1 mouse cellular context compared by ENCODE assay signal in the genomic region with DNA sequence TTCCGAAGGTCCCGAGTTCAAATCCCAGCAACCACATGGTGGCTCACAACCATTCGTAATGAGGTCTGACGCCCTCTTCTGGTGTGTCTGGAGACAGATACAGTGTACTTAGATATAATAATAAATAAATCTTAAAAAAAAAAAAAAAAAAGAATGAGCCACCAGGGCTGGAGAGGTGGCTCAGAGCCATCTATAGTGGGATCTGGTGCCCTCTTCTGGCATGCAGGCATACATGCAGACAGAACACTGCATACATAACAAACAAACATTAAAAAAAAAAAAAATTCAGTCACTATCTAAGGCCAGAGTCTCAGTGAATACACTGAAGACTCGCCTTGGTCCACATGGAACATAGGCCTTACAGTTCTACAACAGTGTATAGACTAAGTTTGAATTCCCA.
TF ChIP-seq lines count a peak whose summit lies in the region.

No protein-coding gene starts in this region.

TF ChIP-seq in MEL, 35 proteins besides CTCF, POLR2A, EP300 and RAD21:
- TF ChIP-seq ZNF384 (IDR thresholded peaks at IDR 0.05; ENCODE audit: low read depth, low read length) = peak; percentile 96
- no peak for TF ChIP-seq MYB (IDR thresholded peaks at IDR 0.05; ENCODE audit: low read depth, low read length)
- no peak for TF ChIP-seq JUND (IDR thresholded peaks at IDR 0.05; ENCODE audit: low read depth, low read length)
- no peak for TF ChIP-seq ZMIZ1 (IDR thresholded peaks at IDR 0.05; ENCODE audit: low read depth, low read length)
- TF ChIP-seq SMC3 (IDR thresholded peaks at IDR 0.05; ENCODE audit: low read depth, low read length) = peak; percentile 72
- 0 out of 2 replicates have a peak, but pooled peaks have one; percentile 50 for TF ChIP-seq MYC (IDR thresholded peaks at IDR 0.05; ENCODE audit: low read depth, low read length)
- TF ChIP-seq POLR2AphosphoS2 (IDR thresholded peaks at IDR 0.05; ENCODE audit: low read length) = no peak
- no peak for TF ChIP-seq USF1 (IDR thresholded peaks at IDR 0.05; ENCODE audit: low read depth, low read length)
- TF ChIP-seq SIN3A (IDR thresholded peaks at IDR 0.05; ENCODE audit: low read length) = peak; percentile 46; the same call in 1 of the 2 replicates
- TF ChIP-seq ZC3H11A (IDR thresholded peaks at IDR 0.05; ENCODE audit: low read depth, low read length) = peak; percentile 55
- TF ChIP-seq MAZ (IDR thresholded peaks at IDR 0.05; ENCODE audit: low read depth, low read length) = no peak
- no peak for TF ChIP-seq MXI1 (IDR thresholded peaks at IDR 0.05; ENCODE audit: low read depth, low read length)
- TF ChIP-seq E2F4 (IDR thresholded peaks at IDR 0.05; ENCODE audit: borderline replicate concordance, low read depth, low read length) = no peak
- no peak for TF ChIP-seq NRF1 (IDR thresholded peaks at IDR 0.05; ENCODE audit: insufficient read depth, low read depth, low read length, poor library complexity, severe bottlenecking)
- no peak for TF ChIP-seq TCF12 (IDR thresholded peaks at IDR 0.05; ENCODE audit: low read depth, low read length)
